Mouse (Mus musculus): Measurements from ENCODE around the gene Chsy1.

- no peak for TF ChIP-seq CTCF (IDR thresholded peaks at IDR 0.05; ENCODE audit: low read depth, low read length)
- no peak for TF ChIP-seq POLR2A (IDR thresholded peaks at IDR 0.05; ENCODE audit: borderline replicate concordance, low read depth, low read length)
These were observed 26.9 kb downstream of the Chsy1 start for GRCm38 (mm10) chr7:66136187-66136586.

Data from bone marrow macrophage, adult 2 months (primary cell).